Mouse (Mus musculus) C2C12 (cell line): ENCODE data around the gene Olfr1371. TPM values are rescaled to one million over a fixed set of nuclear protein-coding genes. Genes with fewer than 3 reads are reported as not detected.

Experiments used
- H3K27me3 ChIP-seq: one replicate; pipeline ENCODE4 v1.6.1; 2011; ENCODE audit not compliant: control insufficient read depth, insufficient read depth, insufficient read length
- H3K36me3 ChIP-seq: one replicate; pipeline ENCODE4 v1.6.1; 2011; ENCODE audit not compliant: control insufficient read depth, insufficient read depth
- H3K4me3 ChIP-seq: one replicate; pipeline ENCODE4 v1.5.1; 2011; ENCODE audit warnings: mild to moderate bottlenecking, control low read depth; ENCODE audit not compliant: poor library complexity, insufficient read depth, severe bottlenecking
- H3K79me2 ChIP-seq: one replicate; pipeline ENCODE4 v1.6.1; 2011; ENCODE audit not compliant: control insufficient read depth, insufficient read depth
- H3K79me3 ChIP-seq: one replicate; pipeline ENCODE4 v1.6.1; 2011; ENCODE audit warnings: low read depth, control low read depth
- H3ac ChIP-seq: one replicate; pipeline ENCODE3; 2011; ENCODE audit warnings: low read depth; ENCODE audit not compliant: control insufficient read depth, insufficient read length
- CEBPB ChIP-seq: IDR thresholded peaks from one replicate; pipeline ENCODE4 v1.6.1; 2011; ENCODE audit warnings: low read depth, mild to moderate bottlenecking, control low read depth, moderate library complexity
- CTCF ChIP-seq: IDR thresholded peaks from one replicate; pipeline ENCODE4 v1.5.1; 2011; ENCODE audit not compliant: control insufficient read depth, insufficient read depth, insufficient read length
- FOSL1 ChIP-seq: IDR thresholded peaks from one replicate; pipeline ENCODE4 v1.8.0; 2011; ENCODE audit warnings: mild to moderate bottlenecking, low read length; ENCODE audit not compliant: poor library complexity, insufficient read depth, severe bottlenecking
- MAX ChIP-seq: IDR thresholded peaks from one replicate; pipeline ENCODE4 v1.6.1; 2011; ENCODE audit warnings: mild to moderate bottlenecking, control low read depth
- MYOD1 ChIP-seq: IDR thresholded peaks from one replicate; pipeline ENCODE4 v1.6.1; 2011; ENCODE audit warnings: low read depth; ENCODE audit not compliant: control insufficient read depth, insufficient read length
- MYOG ChIP-seq: IDR thresholded peaks from one replicate; pipeline ENCODE4 v1.6.1; 2011; ENCODE audit not compliant: control insufficient read depth, insufficient read length; ENCODE audit errors: extremely low read depth
- USF1 ChIP-seq: IDR thresholded peaks from one replicate; pipeline ENCODE4 v1.6.1; 2011; ENCODE audit warnings: low read depth, mild to moderate bottlenecking, control low read depth, moderate library complexity
- polyA plus RNA-seq: library from polyadenylated mRNA; unstranded; fragments of >200 nt; fragmentation: generic; extraction: Trizol; gene quantifications from one replicate; pipeline ENCODE4 v1.2.1, GENCODE M21; 2012; ENCODE audit warnings: missing spikeins

Olfr1371 gene
- polyA plus RNA-seq, 1 experiment, result not detected

DNA sequence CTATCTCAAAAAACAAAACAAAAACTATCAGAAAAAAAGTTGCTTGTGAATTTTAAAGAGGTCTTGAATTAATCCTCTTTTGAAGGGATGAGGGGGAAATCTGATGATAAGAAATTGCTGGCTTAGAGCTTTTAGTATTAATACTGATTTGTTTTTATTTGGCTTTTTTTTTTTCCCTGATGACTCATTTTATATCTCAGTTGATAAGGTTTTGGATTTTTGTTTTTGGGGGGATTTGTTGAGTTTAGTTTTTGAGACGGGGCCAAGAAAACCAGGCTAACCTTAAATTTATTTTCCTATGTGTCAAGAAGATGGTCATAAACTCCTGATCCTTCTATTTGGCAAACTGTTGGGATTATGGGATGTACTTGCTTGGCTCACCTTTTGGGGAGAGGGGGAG, 20.1 kb upstream of the Olfr1371 start:
- peaks cover 68% of the 10 kb centered on the region for H3K79me3 ChIP-seq
- H3K27me3 ChIP-seq, result no peaks in the 10 kb centered on the region
- peaks cover 72% of the 10 kb centered on the region for H3K79me2 ChIP-seq
- peaks cover 18% of the 10 kb centered on the region for H3K36me3 ChIP-seq
- no peak overlapping the region for H3K4me3 ChIP-seq
- TF ChIP-seq MYOD1, result no peak
- no peak for TF ChIP-seq FOSL1
- TF ChIP-seq MAX, result no peak
- no peak for TF ChIP-seq USF1
- TF ChIP-seq MYOG, result no peak
- no peak for TF ChIP-seq CEBPB
- no peak overlapping the region for H3ac ChIP-seq

- H3ac ChIP-seq, result no peak overlapping the region
- H3K79me2 ChIP-seq, result peaks cover 64% of the 10 kb centered on the region
- H3K36me3 ChIP-seq, result peaks cover 11% of the 10 kb centered on the region
- TF ChIP-seq CTCF (no peak), USF1 (no peak), MYOD1 (no peak), CEBPB (no peak), FOSL1 (no peak)
- peaks cover 61% of the 10 kb centered on the region for H3K79me3 ChIP-seq
- no peaks in the 10 kb centered on the region for H3K27me3 ChIP-seq
- peak overlapping the region; percentile 100 for H3K4me3 ChIP-seq
These were observed 19.4 kb upstream of the Olfr1371 start for GRCm38 (mm10) chr11:52233043-52233653.

DNA sequence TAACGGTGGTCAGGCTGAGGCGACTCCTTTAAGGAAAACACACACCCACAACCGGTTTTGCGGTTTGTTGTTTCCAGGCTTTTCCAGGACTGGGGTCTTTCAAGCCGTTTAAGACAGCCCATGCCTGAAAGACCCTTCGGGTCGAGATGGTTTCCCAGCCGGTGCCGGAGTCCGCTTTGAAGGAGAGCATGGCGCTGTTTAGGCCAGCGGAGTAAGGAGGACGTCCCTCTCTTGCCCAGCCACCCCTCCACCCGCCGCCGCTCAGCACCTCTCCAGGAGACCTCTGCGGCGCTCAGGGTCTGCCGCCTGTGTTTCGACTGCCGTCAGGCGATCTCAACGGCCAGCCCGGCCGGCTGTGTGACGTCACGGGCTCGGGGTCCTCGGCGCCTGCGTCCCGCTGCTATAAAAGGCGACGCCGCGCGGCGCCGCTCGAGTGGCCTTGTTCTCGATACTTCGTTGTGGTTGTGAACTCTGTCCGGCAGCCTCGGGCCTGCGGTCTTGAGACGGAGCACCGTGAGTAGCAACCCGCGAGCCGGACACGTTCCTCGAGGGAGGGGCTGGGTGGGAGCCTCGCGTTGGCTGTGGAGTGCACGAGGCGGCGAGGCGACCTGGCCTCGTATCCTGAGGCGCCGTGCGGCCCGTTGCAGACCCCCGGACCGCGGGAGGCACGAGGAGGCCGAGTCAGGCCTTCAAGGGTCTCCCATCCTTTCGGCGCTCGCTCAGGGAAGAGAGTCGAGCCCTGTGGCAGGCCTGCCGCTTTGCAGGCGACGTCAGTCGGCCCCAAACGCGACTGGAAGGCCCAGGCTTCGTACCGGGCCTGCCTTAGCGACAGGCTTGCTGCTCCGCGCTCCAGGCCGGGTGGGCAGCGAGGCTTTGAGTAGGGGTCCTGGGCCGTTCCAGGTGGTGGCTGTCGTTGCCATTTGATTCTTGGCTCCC, 18.1 kb upstream of the Olfr1371 start, which contains the start of gene Skp1a:
Gene Skp1a (plus strand): TSS at position 390 of the 936 bp plus-strand sequence.
- H3K27me3 ChIP-seq, result no peaks in the 10 kb centered on the region
- peak; percentile 100 for TF ChIP-seq MAX
- no peak for TF ChIP-seq MYOG
- no peaks in the 10 kb centered on the region for H3K36me3 ChIP-seq
- peak within 1 kb of the TSS; percentile 100 for H3K4me3 ChIP-seq
- peaks cover 49% of the 10 kb centered on the region for H3K79me3 ChIP-seq
- peaks cover 52% of the 10 kb centered on the region for H3K79me2 ChIP-seq
- peak within 1 kb of the TSS; percentile 85 for H3ac ChIP-seq

- Histone ChIP-seq H3K4me3 (no peak overlapping the region), H3K79me2 (peaks cover 40% of the 10 kb centered on the region), H3ac (no peak overlapping the region), H3K36me3 (no peaks in the 10 kb centered on the region), H3K79me3 (peaks cover 37% of the 10 kb centered on the region), H3K27me3 (no peaks in the 10 kb centered on the region)
- TF ChIP-seq CEBPB (no peak), MYOD1 (no peak), MAX (no peak), USF1 (no peak)
These were observed 16.9 kb upstream of the Olfr1371 start for GRCm38 (mm10) chr11:52230694-52231093.

GRCm38 (mm10) chr11:52228722-52229448, 15.1 kb upstream of the Olfr1371 start:
- Histone ChIP-seq H3K36me3 (no peaks in the 10 kb centered on the region), H3K4me3 (no peak overlapping the region), H3ac (no peak overlapping the region), H3K79me2 (peaks cover 22% of the 10 kb centered on the region), H3K27me3 (no peaks in the 10 kb centered on the region), H3K79me3 (peaks cover 19% of the 10 kb centered on the region)
- no peak for TF ChIP-seq MAX
- TF ChIP-seq MYOD1, result peak; percentile 54

- H3K79me3 ChIP-seq, result peaks cover 7% of the 10 kb centered on the region
- TF ChIP-seq MYOD1 (no peak), CEBPB (no peak), MAX (no peak), CTCF (no peak), USF1 (no peak), FOSL1 (no peak), MYOG (no peak)
- H3K36me3 ChIP-seq, result no peaks in the 10 kb centered on the region
- peaks cover 9% of the 10 kb centered on the region for H3K79me2 ChIP-seq
- H3K27me3 ChIP-seq, result no peaks in the 10 kb centered on the region
- no peak overlapping the region for H3ac ChIP-seq
- H3K4me3 ChIP-seq, result no peak overlapping the region
These were observed 13.9 kb upstream of the Olfr1371 start for GRCm38 (mm10) chr11:52227466-52228226.
